Mouse (Mus musculus) frontal cortex, adult (tissue): ENCODE results near the gene Tmem150b.
A peak's percentile ranks its signal among the peaks of the same experiment; 100 is the strongest.

Source experiments
- ATAC-seq: cut with Nextera tagmentation; 2 replicates; pipeline ENCODE4 v1.9.2; 2017; ENCODE audit warnings: mild to moderate bottlenecking, moderate library complexity, mixed read lengths; ENCODE audit not compliant: low TSS enrichment

Tmem150b gene

DNA sequence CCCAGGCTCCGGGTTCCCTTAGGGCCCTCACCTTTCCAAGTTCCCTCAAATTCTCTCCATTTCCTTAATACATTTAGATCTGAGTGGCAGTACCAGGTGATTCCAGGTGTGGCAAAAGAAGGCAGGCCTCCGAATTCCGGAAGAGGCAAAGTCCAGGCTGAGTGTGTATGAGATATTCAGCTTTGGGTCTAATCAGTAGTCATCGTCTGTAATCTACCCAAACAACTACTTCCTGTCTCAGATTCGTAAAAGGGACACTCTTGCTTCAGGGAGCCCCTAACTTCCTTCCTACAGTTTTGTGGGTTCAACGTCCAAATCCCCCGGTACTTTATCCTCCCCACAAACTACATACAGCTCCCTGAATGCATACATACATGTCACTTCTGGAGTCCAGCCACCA is at the start of gene Tmem150b:
Tmem150b (minus strand) TSS at position 81 of the 400 bp plus-strand sequence.
- no peak for ATAC-seq

- ATAC-seq = no peak
These were observed 46.2 kb upstream of the Tmem150b start, which contains the start of gene Fam71e2 for GRCm38 (mm10) chr7:4771202-4771601. Gene Fam71e2, minus strand, starts transcription at chr7:4771302.

DNA sequence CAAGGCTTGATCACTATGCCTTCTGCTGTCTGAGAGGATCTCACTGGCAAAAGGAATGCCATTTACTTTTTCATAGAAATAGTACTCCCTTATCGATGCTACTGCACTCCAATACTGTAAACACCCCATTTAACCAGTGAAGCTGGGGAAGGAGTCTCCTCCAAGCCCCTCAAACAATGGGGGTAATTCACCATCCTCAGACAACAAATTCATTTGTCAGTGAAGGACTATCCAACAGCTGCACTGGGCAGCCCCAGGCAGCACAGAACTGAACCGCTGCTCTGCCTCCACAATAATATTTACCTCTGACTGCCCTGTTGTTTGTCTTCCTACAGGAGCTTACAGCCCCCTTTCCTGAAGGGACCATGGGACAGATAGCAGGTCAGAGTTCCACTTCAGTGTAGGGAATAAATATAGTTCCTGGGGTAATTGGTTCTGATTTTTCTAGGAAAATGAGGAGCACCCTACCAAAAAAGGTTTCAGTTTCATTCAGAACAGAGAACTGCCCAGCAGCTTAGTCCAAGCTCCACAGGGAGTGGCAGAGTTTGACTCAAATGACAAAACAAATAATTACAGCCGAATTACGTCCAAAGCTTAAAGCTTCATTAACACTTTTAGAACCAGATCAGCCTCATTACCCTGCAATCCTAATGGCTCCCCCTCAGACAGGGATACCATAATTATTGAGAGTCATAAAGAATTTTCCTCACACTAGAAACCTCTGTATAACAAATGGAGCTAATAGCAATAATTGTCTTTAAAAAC is 40.1 kb upstream of the Tmem150b start:
- ATAC-seq = peak; percentile 31; the same call in 1 of the 2 replicates

DNA sequence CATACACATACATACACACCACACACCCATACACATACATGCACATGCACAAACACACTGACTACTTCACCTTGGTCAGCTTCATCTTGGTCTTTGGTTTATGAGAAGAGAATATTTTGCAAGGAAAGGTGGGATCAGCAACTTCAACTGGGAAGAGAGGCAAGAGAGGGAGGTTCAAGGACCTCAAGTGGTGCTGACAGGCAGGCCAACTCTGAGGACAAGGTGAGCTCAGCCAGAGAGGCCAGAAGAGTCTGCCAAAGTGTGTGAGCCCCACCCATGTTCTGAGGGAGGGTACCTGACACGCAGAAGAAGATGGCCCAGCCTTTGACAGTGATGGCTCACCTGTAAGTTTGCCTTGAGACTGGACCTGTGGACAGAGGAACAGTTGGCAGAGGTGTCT is 34.6 kb upstream of the Tmem150b start:
- no peak for ATAC-seq

DNA sequence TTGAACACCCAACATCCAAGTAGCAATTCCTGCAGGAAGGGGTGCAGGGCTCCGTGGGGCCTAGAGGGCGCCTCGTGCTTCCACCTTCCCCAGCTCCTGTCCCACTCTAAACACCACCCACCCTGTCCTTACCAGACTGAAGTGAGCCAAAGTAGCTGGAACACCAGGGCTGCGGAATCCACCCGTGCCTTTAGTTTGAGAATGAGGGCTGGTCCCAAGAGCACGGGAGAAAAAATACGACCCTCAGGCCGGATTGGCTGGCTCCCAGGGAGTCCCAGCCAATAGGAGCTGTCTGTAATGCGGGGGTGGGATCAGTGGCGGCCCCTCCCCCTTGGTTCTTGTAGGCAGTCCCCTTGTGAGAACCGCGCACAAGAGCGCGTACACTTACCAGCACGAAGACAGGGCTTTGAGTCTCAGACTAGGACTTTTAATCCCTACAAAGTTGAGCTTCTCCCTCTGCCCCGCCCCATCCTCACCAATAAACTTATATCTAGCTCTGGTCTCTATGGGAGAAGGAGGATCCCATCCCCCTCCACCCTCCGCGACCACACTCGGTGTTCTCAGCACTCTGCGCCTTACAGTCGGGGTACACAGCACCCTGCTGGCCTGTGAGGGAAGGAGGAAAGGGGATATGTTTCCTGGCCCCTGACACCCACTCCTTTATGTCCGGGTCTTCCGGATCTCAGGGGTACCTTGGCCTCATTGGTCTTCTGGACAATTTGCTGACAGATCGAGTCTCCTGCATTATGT is 27.9 kb upstream of the Tmem150b start, which contains the start of gene Cox6b2:
Cox6b2 (minus strand) TSS at position 274 of the 750 bp plus-strand sequence.
- peak; percentile 59; the same call in 1 of the 2 replicates for ATAC-seq

GRCm38 (mm10) chr7:4751971-4752820 is 27.1 kb upstream of the Tmem150b start:
- no peak for ATAC-seq

- ATAC-seq = no peak
These were observed 24.1 kb upstream of the Tmem150b start for GRCm38 (mm10) chr7:4749169-4749568.

DNA sequence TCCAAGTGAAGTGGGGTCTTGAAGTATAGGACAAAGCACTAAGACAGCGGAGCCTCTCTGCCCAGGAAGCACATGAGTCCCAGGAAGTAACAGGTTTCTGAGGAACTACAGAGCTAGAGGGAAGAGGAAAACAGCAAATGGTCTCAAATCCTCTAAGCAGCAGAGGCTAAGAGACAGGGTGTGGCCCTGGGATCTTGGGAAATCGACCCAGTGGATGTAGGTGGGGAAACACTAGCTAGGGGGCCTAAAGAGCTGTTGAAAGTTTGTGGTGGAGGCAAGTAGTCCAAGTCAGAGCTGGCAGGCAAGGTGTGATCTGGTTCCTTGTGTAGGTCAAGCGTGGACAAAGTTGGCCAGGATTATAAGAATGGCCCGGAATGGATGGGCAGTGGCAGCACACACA is 23.3 kb upstream of the Tmem150b start:
- no peak for ATAC-seq

DNA sequence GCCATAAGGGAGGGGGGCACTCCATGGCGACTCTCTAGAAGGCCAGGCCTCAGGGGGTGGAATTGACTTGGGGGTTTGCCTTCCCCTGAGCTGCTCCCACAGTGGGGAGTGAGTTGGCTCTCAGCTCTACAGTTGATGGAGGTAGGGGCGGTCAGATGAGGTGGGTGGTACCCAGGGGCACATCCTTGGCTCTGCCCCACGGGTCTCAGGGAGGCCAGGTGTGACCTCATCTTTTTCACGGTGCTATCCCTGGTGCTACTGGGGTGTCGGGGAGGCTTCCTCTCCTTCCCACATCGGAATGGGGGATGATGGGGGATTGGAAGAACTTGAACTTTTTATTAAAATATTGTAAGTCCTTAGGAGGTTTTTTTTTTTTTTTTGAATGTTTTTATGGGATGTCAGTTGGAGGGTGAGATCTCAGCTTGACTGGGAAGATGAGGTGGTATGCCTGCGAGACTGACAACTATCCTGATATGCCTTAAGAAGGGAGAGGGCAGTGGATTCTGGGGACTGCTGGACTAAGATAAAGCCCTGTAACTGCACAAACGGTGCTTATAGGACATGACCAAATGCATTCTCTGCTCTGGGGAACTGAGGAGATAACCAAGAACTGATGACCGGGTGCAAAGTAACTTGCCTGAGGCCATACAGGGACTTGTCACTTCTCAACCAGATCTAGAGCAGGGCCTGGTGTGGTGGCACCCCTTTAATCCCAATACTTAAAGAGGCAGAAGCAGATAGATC is 22.3 kb upstream of the Tmem150b start:
- no peak for ATAC-seq

DNA sequence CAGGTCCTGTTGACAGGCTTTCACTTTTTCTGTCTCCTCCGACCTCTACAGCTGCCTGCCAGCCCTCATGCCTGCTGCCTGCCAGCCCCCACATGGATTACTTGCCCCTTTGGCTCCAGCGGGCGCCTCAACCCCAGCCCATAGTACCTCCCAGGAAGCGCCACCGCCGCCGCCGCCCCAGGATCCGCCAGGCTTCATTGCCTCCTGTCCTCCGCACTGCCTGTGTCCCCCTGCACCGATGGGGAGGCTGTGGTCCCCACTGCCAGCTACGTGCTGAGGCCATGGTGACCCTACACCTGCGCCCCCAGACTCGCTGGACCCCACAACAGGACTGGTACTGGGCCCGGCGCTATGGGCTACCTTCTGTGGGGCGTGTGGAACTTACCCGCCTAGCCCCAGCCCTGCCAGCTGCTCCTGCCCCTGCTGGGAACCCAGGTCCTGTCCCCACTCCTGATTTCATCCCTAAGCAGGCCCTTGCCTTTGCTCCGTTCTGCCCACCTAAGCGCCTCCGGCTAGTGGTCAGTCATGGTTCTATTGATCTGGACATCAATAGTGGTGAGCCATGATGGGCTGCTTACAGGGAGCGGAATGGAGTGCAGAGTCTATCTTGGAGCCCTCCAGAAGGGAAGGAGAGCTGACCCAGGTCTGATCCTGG is 21.4 kb upstream of the Tmem150b start:
- ATAC-seq = no peak

GRCm38 (mm10) chr7:4744886-4745285 is 19.8 kb upstream of the Tmem150b start:
- ATAC-seq = no peak

GRCm38 (mm10) chr7:4743354-4743753 is 18.3 kb upstream of the Tmem150b start:
- ATAC-seq = no peak

GRCm38 (mm10) chr7:4742482-4742819 is 17.4 kb upstream of the Tmem150b start:
- no peak for ATAC-seq

GRCm38 (mm10) chr7:4741672-4742481 is 16.8 kb upstream of the Tmem150b start:
- ATAC-seq = no peak

DNA sequence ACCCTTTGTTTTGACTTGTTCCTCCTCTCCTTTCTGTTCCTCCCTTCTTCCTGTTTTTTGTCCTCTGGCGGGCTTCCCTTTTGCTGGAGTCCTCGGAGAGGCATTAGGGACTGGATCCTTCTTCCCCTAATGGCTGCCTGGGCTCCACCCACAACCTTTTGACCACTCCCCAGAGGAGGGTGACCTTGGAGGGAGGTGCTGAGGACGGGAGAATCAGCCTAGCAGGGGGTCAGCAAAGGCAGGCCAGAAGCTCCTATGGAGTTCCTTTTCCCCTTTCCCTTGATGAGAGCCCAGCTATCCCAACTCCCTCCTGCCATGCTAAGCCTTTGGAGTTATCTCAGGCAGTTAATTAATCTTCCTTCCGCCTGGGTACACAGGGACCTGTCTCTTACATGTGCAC is 16.1 kb upstream of the Tmem150b start:
- ATAC-seq = no peak

GRCm38 (mm10) chr7:4740309-4740727 is 15.3 kb upstream of the Tmem150b start:
- peak; percentile 28 for ATAC-seq

DNA sequence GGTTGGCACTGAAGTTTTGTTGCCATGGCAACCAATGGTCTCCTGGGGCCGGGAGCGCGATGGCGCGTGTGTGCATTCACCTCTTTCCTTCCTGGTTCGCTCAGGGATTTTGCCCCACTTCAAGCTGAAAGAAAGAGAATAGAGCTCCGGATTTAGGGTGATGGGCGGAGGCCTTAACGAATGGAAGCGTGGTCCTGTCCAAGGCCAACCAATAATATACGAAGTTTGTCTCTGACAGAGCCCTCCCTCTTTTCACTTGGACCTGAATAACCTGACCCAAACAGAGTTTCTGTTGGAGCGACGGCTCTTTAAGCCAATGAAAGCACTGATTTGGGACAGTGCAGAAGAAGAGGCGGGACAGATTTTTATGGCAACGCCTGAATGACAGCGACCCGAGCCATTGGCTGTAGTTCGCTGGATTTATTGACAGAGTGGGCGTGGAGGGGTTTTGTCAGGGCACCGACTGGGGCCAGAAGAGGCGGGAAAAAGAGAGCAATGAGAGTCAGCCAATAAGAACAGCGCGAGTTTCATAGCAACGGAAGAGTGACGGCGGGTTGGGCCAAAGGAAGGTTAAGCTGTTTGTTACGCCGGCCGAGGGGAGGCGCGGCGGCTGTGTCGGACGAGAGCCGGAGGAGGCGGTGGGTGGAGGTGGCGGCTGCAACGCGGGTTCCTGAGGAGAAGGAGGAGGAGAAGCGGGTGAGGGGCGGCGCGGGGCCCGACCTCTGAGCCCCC is 14.7 kb upstream of the Tmem150b start, which contains the start of gene Kmt5c:
Kmt5c (plus strand) TSS at position 572 of the 732 bp plus-strand sequence.
- ATAC-seq = peak; percentile 95

- no peak for ATAC-seq
These were observed 14.0 kb upstream of the Tmem150b start for GRCm38 (mm10) chr7:4739041-4739543.

DNA sequence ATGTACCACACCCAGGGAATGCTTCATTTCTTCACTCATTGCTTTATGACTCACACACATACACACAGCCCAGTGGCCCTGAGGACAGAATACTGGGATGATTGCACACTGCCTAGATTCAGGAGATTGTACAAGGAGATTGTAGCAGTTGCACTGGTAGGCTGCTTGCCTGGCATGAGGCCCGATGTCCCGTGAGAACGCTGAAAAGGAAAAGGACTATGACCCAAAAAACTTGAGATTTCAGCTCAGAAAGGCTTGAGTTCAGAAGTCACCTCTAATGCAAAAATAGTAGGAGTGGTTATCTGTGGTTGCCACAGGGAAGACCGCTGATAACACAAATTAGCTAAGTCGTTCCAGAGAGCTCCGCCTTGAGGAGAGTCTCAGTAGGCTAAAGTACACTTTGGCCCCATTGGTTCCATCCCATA is 7.9 kb upstream of the Tmem150b start:
- ATAC-seq = no peak
